Mouse (Mus musculus): ENCODE results near the gene Cmklr1.

DNA sequence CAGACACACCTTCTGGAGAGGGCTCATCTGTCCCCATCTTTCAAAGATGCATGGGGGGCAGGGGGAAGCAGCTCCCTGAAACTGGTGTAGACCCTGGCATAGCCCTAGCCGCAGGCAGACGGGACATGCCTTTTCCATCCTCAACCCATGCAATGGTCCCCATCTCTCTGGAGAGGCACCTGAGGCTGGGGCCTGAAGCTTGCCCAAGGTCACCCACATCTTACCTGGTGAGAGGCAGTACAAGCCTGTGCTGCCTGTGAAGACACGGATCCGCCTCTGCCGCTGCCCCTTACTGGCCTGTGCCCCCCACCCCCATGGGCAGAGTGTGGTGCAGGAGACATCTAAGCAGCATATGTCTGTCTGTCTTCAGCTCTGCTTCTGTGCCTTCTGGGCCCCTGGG lies 23.2 kb downstream of the Cmklr1 start:
- no peak for TF ChIP-seq CTCF (IDR thresholded peaks at IDR 0.05)
- TF ChIP-seq EP300 (IDR thresholded peaks at IDR 0.05; ENCODE audit: insufficient read depth, low read depth, low read length) = no peak
